Mouse (Mus musculus): ENCODE measurements around the gene Ptprn. TPM values are rescaled to one million over a fixed set of nuclear protein-coding genes. Genes with fewer than 3 reads are reported as not detected.

Gene Ptprn
- polyA plus RNA-seq, 1 experiment, result 0.94 TPM

- no peak for TF ChIP-seq POLR2A (IDR thresholded peaks at IDR 0.05; ENCODE audit: borderline replicate concordance, low read depth, low read length)
- peak; percentile 51; the same call in 1 of the 2 replicates for TF ChIP-seq CTCF (IDR thresholded peaks at IDR 0.05; ENCODE audit: low read depth, low read length)
- Histone ChIP-seq H3K4me3 (ENCODE audit: insufficient read depth, low read length) (no peak overlapping the region), H3K27ac (ENCODE audit: insufficient read depth, low read depth, low read length) (no peak overlapping the region), H3K4me1 (ENCODE audit: control insufficient read depth, insufficient read depth, low read length) (peaks cover 5% of the 10 kb centered on the region)
Measured at GRCm38 (mm10) chr1:75253849-75254624, 10.3 kb downstream of the Ptprn start.

GRCm38 (mm10) chr1:75253029-75253428 lies 11.3 kb downstream of the Ptprn start:
- H3K4me1 ChIP-seq (ENCODE audit: control insufficient read depth, insufficient read depth, low read length), result peaks cover 13% of the 10 kb centered on the region
- H3K27ac ChIP-seq (ENCODE audit: insufficient read depth, low read depth, low read length), result no peak overlapping the region
- no peak for TF ChIP-seq POLR2A (IDR thresholded peaks at IDR 0.05; ENCODE audit: borderline replicate concordance, low read depth, low read length)
- TF ChIP-seq CTCF (IDR thresholded peaks at IDR 0.05; ENCODE audit: low read depth, low read length), result no peak

GRCm38 (mm10) chr1:75252308-75252707 lies 12.0 kb downstream of the Ptprn start:
- H3K4me1 ChIP-seq (ENCODE audit: control insufficient read depth, insufficient read depth, low read length), result peaks cover 15% of the 10 kb centered on the region
- H3K27ac ChIP-seq (ENCODE audit: insufficient read depth, low read depth, low read length), result no peak overlapping the region
- TF ChIP-seq POLR2A (IDR thresholded peaks at IDR 0.05; ENCODE audit: borderline replicate concordance, low read depth, low read length) (no peak), CTCF (IDR thresholded peaks at IDR 0.05; ENCODE audit: low read depth, low read length) (no peak)
- no peak overlapping the region for H3K4me3 ChIP-seq (ENCODE audit: insufficient read depth, low read length)

More at GRCm38 (mm10) chr1:75253029-75253428, 11.3 kb downstream of the Ptprn start:
- no peak overlapping the region for H3K4me3 ChIP-seq (ENCODE audit: insufficient read depth, low read length)

- Histone ChIP-seq H3K4me3 (ENCODE audit: insufficient read depth, low read length) (no peak overlapping the region), H3K4me1 (ENCODE audit: control insufficient read depth, insufficient read depth, low read length) (peaks cover 15% of the 10 kb centered on the region), H3K27ac (ENCODE audit: insufficient read depth, low read depth, low read length) (no peak overlapping the region)
- TF ChIP-seq POLR2A (IDR thresholded peaks at IDR 0.05; ENCODE audit: borderline replicate concordance, low read depth, low read length) (no peak), CTCF (IDR thresholded peaks at IDR 0.05; ENCODE audit: low read depth, low read length) (peak; percentile 94)
Measured at GRCm38 (mm10) chr1:75251112-75251970, 13.0 kb downstream of the Ptprn start.

- H3K4me3 ChIP-seq (ENCODE audit: insufficient read depth, low read length), result no peak overlapping the region
- no peak overlapping the region for H3K27ac ChIP-seq (ENCODE audit: insufficient read depth, low read depth, low read length)
- TF ChIP-seq POLR2A (IDR thresholded peaks at IDR 0.05; ENCODE audit: borderline replicate concordance, low read depth, low read length) (no peak), CTCF (IDR thresholded peaks at IDR 0.05; ENCODE audit: low read depth, low read length) (no peak)
- peaks cover 15% of the 10 kb centered on the region for H3K4me1 ChIP-seq (ENCODE audit: control insufficient read depth, insufficient read depth, low read length)
Measured at GRCm38 (mm10) chr1:75250498-75250897, 13.8 kb downstream of the Ptprn start.

- TF ChIP-seq CTCF (IDR thresholded peaks at IDR 0.05; ENCODE audit: low read depth, low read length) (no peak), POLR2A (IDR thresholded peaks at IDR 0.05; ENCODE audit: borderline replicate concordance, low read depth, low read length) (no peak)
- Histone ChIP-seq H3K4me3 (ENCODE audit: insufficient read depth, low read length) (no peak overlapping the region), H3K4me1 (ENCODE audit: control insufficient read depth, insufficient read depth, low read length) (peaks cover 15% of the 10 kb centered on the region), H3K27ac (ENCODE audit: insufficient read depth, low read depth, low read length) (peak overlapping the region; percentile 9)
Measured at GRCm38 (mm10) chr1:75248041-75248772, 16.1 kb downstream of the Ptprn start.

GRCm38 (mm10) chr1:75247071-75247930 lies 17.0 kb downstream of the Ptprn start:
- TF ChIP-seq CTCF (IDR thresholded peaks at IDR 0.05; ENCODE audit: low read depth, low read length) (no peak), POLR2A (IDR thresholded peaks at IDR 0.05; ENCODE audit: borderline replicate concordance, low read depth, low read length) (no peak)
- Histone ChIP-seq H3K4me3 (ENCODE audit: insufficient read depth, low read length) (no peak overlapping the region), H3K4me1 (ENCODE audit: control insufficient read depth, insufficient read depth, low read length) (peaks cover 15% of the 10 kb centered on the region), H3K27ac (ENCODE audit: insufficient read depth, low read depth, low read length) (no peak overlapping the region)

GRCm38 (mm10) chr1:75244836-75245235 lies 19.5 kb downstream of the Ptprn start:
- peaks cover 18% of the 10 kb centered on the region for H3K4me1 ChIP-seq (ENCODE audit: control insufficient read depth, insufficient read depth, low read length)
- TF ChIP-seq CTCF (IDR thresholded peaks at IDR 0.05; ENCODE audit: low read depth, low read length) (no peak), POLR2A (IDR thresholded peaks at IDR 0.05; ENCODE audit: borderline replicate concordance, low read depth, low read length) (no peak)
- H3K27ac ChIP-seq (ENCODE audit: insufficient read depth, low read depth, low read length), result no peak overlapping the region
- H3K4me3 ChIP-seq (ENCODE audit: insufficient read depth, low read length), result no peak overlapping the region

Data from bone marrow macrophage, adult 2 months (primary cell).